Mouse (Mus musculus) CH12.LX (cell line): ENCODE results near the gene Hs3st3b1. TPM values are rescaled to one million over a fixed set of nuclear protein-coding genes. Genes with fewer than 3 reads are reported as not detected.

ENCODE experiments used
- DNase-seq: peaks from one replicate; pipeline ENCODE4 v3.0.0-alpha.2; 2013; ENCODE audit errors: extremely low read depth
- H3K27ac ChIP-seq: 2 replicates; pipeline ENCODE4 v1.5.1; 2012; ENCODE audit warnings: low read depth, mild to moderate bottlenecking, control low read depth, moderate library complexity; ENCODE audit not compliant: insufficient read depth
- H3K27me3 ChIP-seq: replicated peaks from 2 replicates; pipeline ENCODE3; 2012; ENCODE audit warnings: inconsistent platforms
- H3K36me3 ChIP-seq, 2 experiments: replicated peaks in 1 of 2; 2 replicates each; pipeline versions ENCODE3 to v1.6.1; 2012; ENCODE audit warnings: inconsistent platforms in 1 of 2, low read length in 1 of 2, mild to moderate bottlenecking in 1 of 2, mixed read lengths in 1 of 2, moderate library complexity in 1 of 2; ENCODE audit not compliant: control insufficient read depth in 1 of 2, insufficient read depth in 1 of 2
- H3K4me1 ChIP-seq, 2 experiments: 2 replicates each; pipeline ENCODE4 v1.6.1; 2012; ENCODE audit warnings: inconsistent platforms in 1 of 2, moderate library complexity in 1 of 2; ENCODE audit not compliant: insufficient read depth in 2 of 2, control insufficient read depth in 1 of 2
- H3K4me2 ChIP-seq: 2 replicates; pipeline ENCODE4 v1.6.1; 2012; ENCODE audit warnings: low read depth, mild to moderate bottlenecking, control low read depth; ENCODE audit not compliant: poor library complexity, insufficient read depth, severe bottlenecking
- H3K4me3 ChIP-seq, 3 experiments: fragments of 150-350 bp in 1 of 3; sonication (generic) in 1 of 3; replicated peaks in 1 of 3; 2 replicates each; pipeline versions ENCODE3 to v1.5.1; 2011 to 2012; ENCODE audit warnings: low read depth in 2 of 3, low read length in 2 of 3, mild to moderate bottlenecking in 2 of 3, moderate library complexity in 2 of 3, control low read depth in 1 of 3, improper control_type of control experiment in 1 of 3, inconsistent platforms in 1 of 3, mixed read lengths in 1 of 3; ENCODE audit not compliant: poor library complexity in 1 of 3
- H3K79me2 ChIP-seq: replicated peaks from 2 replicates; pipeline ENCODE4 v1.6.1; 2012; ENCODE audit warnings: mild to moderate bottlenecking, moderate library complexity; ENCODE audit not compliant: control insufficient read depth, poor library complexity, insufficient read depth, severe bottlenecking; ENCODE audit errors: extremely low read depth
- H3K9ac ChIP-seq: 2 replicates; pipeline ENCODE4 v1.6.1; 2012; ENCODE audit warnings: low read depth, mild to moderate bottlenecking, control low read depth, moderate library complexity; ENCODE audit not compliant: insufficient read depth
- H3K9me3 ChIP-seq: replicated peaks from 2 replicates; pipeline ENCODE3; 2012; ENCODE audit warnings: low read length, inconsistent platforms, mixed read lengths
- BHLHE40 ChIP-seq: IDR thresholded peaks from 2 replicates; pipeline ENCODE4 v1.6.1; 2011; ENCODE audit warnings: mild to moderate bottlenecking, low read depth, low read length, improper control_type of control experiment
- CHD1 ChIP-seq: IDR thresholded peaks from 2 replicates; pipeline ENCODE4 v1.6.1; 2012; ENCODE audit warnings: low read depth, low read length, improper control_type of control experiment, inconsistent platforms
- CHD2 ChIP-seq: IDR thresholded peaks from 2 replicates; pipeline ENCODE4 v1.6.1; 2011; ENCODE audit warnings: low read length, improper control_type of control experiment
- CTCF ChIP-seq, 2 experiments: IDR thresholded peaks in 1 of 2; conservative IDR thresholded peaks in 1 of 2; 2 replicates each; pipeline ENCODE4 v1.5.1; 2011 to 2012; ENCODE audit warnings: low read depth in 2 of 2, low read length in 2 of 2, improper control_type of control experiment in 1 of 2, inconsistent platforms in 1 of 2, mild to moderate bottlenecking in 1 of 2, moderate library complexity in 1 of 2
- ELF1 ChIP-seq: IDR thresholded peaks from 2 replicates; pipeline ENCODE4 v1.6.1; 2014; ENCODE audit warnings: low read depth, mild to moderate bottlenecking, inconsistent platforms, low read length, improper control_type of control experiment
- EP300 ChIP-seq: IDR thresholded peaks from 2 replicates; pipeline ENCODE4 v1.6.1; 2011; ENCODE audit warnings: low read length, improper control_type of control experiment
- ETS1 ChIP-seq: conservative IDR thresholded peaks from 2 replicates; pipeline ENCODE4 v1.6.1; 2012; ENCODE audit warnings: low read depth, mild to moderate bottlenecking, inconsistent platforms, low read length, improper control_type of control experiment, moderate library complexity
- GABPA ChIP-seq: IDR thresholded peaks from 2 replicates; pipeline ENCODE4 v1.6.1; 2012; ENCODE audit warnings: low read depth, low read length, improper control_type of control experiment, inconsistent platforms; ENCODE audit not compliant: insufficient replicate concordance
- JUN ChIP-seq: IDR thresholded peaks from 2 replicates; pipeline ENCODE4 v1.6.1; 2011; ENCODE audit warnings: low read depth, mild to moderate bottlenecking, low read length, improper control_type of control experiment, moderate library complexity; ENCODE audit not compliant: insufficient read depth
- JUND ChIP-seq: conservative IDR thresholded peaks from 2 replicates; pipeline ENCODE4 v1.6.1; 2011; ENCODE audit warnings: low read depth, low read length, improper control_type of control experiment
- KAT2A ChIP-seq: IDR thresholded peaks from 2 replicates; pipeline ENCODE4 v1.6.1; 2012; ENCODE audit warnings: low read length, improper control_type of control experiment, inconsistent platforms; ENCODE audit not compliant: insufficient replicate concordance
- MAFK ChIP-seq: IDR thresholded peaks from 2 replicates; pipeline ENCODE4 v1.6.1; 2011; ENCODE audit warnings: low read length, improper control_type of control experiment; ENCODE audit not compliant: insufficient replicate concordance
- MAX ChIP-seq: IDR thresholded peaks from 2 replicates; pipeline ENCODE4 v1.6.1; 2011; ENCODE audit warnings: low read length, improper control_type of control experiment
- MAZ ChIP-seq: IDR thresholded peaks from 2 replicates; pipeline ENCODE4 v1.6.1; 2012; ENCODE audit warnings: low read depth, mild to moderate bottlenecking, inconsistent platforms, low read length, improper control_type of control experiment, moderate library complexity
- MYC ChIP-seq: IDR thresholded peaks from 2 replicates; pipeline ENCODE4 v1.6.1; 2011; ENCODE audit warnings: low read depth, mild to moderate bottlenecking, improper control_type of control experiment, low read length
- NELFE ChIP-seq: IDR thresholded peaks from 2 replicates; pipeline ENCODE4 v1.6.1; 2011; ENCODE audit warnings: low read depth, low read length, improper control_type of control experiment
- NRF1 ChIP-seq: IDR thresholded peaks from 2 replicates; pipeline ENCODE4 v1.6.1; 2014; ENCODE audit warnings: low read depth, mild to moderate bottlenecking, inconsistent platforms, low read length, improper control_type of control experiment, moderate library complexity
- PAX5 ChIP-seq: IDR thresholded peaks from 2 replicates; pipeline ENCODE4 v1.6.1; 2012; ENCODE audit warnings: low read length, inconsistent platforms, mixed read lengths
- POLR2A ChIP-seq: IDR thresholded peaks from 2 replicates; pipeline ENCODE4 v1.6.1; 2011; ENCODE audit warnings: low read depth, mild to moderate bottlenecking, improper control_type of control experiment, low read length
- POLR2AphosphoS2 ChIP-seq: IDR thresholded peaks from 2 replicates; pipeline ENCODE4 v1.6.1; 2011; ENCODE audit warnings: low read depth, low read length, improper control_type of control experiment
- RAD21 ChIP-seq: IDR thresholded peaks from 2 replicates; pipeline ENCODE4 v1.6.1; 2011; ENCODE audit warnings: low read depth, mild to moderate bottlenecking, low read length, improper control_type of control experiment, moderate library complexity
- RCOR1 ChIP-seq: conservative IDR thresholded peaks from 2 replicates; pipeline ENCODE4 v1.6.1; 2012; ENCODE audit warnings: low read depth, mild to moderate bottlenecking, inconsistent platforms, low read length, improper control_type of control experiment
- SIN3A ChIP-seq: IDR thresholded peaks from 2 replicates; pipeline ENCODE4 v1.6.1; 2012; ENCODE audit warnings: low read length, improper control_type of control experiment, inconsistent platforms
- SMC3 ChIP-seq: IDR thresholded peaks from 2 replicates; pipeline ENCODE4 v1.6.1; 2011; ENCODE audit warnings: low read depth, low read length, improper control_type of control experiment
- TBP ChIP-seq: conservative IDR thresholded peaks from 2 replicates; pipeline ENCODE4 v1.6.1; 2011; ENCODE audit warnings: low read depth, low read length, improper control_type of control experiment
- UBTF ChIP-seq: IDR thresholded peaks from 2 replicates; pipeline ENCODE4 v1.6.1; 2012; ENCODE audit warnings: low read depth, mild to moderate bottlenecking, inconsistent platforms, low read length, improper control_type of control experiment, moderate library complexity
- USF2 ChIP-seq: conservative IDR thresholded peaks from 2 replicates; pipeline ENCODE4 v1.6.1; 2011; ENCODE audit warnings: low read depth, low read length, improper control_type of control experiment
- ZC3H11A ChIP-seq: IDR thresholded peaks from 2 replicates; pipeline ENCODE4 v1.6.1; 2012; ENCODE audit warnings: low read depth, mild to moderate bottlenecking, inconsistent platforms, low read length, improper control_type of control experiment
- ZMIZ1 ChIP-seq: IDR thresholded peaks from 2 replicates; pipeline ENCODE4 v1.6.1; 2012; ENCODE audit warnings: low read depth, mild to moderate bottlenecking, inconsistent platforms, low read length, improper control_type of control experiment
- ZNF384 ChIP-seq: IDR thresholded peaks from 2 replicates; pipeline ENCODE4 v1.6.1; 2012; ENCODE audit warnings: low read depth, low read length, improper control_type of control experiment, inconsistent platforms
- dilution Hi-C: fragments of 300-500 bp; cut with MboI; formaldehyde crosslinking; loops from 2 replicates; pipeline ENCODE4 v1.14.3; 2020; ENCODE audit warnings: low sequenced_read_pairs; ENCODE audit not compliant: extremely low pct_unique_long_range_greater_than_20kb, extremely low pct_ligation_motif_present
- in situ Hi-C: fragments of 300-500 bp; cut with MboI; formaldehyde crosslinking; loops from 3 replicates; pipeline ENCODE4 v1.14.3; 2019; ENCODE audit warnings: low sequenced_read_pairs, low pct_ligation_motif_present, low pct_unique_long_range_greater_than_20kb, mixed read lengths
- polyA plus RNA-seq: library from polyadenylated mRNA; unstranded; fragments of >175 nt; gene quantifications from 2 replicates; pipeline ENCODE4 v1.2.1, GENCODE M21; 2012; ENCODE audit warnings: low read depth; ENCODE audit not compliant: insufficient read length
- total RNA-seq, 2 experiments: library from RNA; depleted of rRNA; stranded (reverse); fragments of 300-350 nt in 1 of 2; fragments of >200 nt in 1 of 2; gene quantifications; 2 replicates each; pipeline ENCODE4 v1.2.3; 2012 to 2014

The Hs3st3b1 gene
- total and polyA plus RNA-seq, 3 experiments = 1.1 to 2.0 (median 2.0) TPM

- DNase-seq = no peak
- in situ Hi-C loops = no loop called here
- Histone ChIP-seq H3K4me3 (no peak overlapping the region), H3K4me1 (no peaks in the 10 kb centered on the region), H3K9me3 (no peaks in the 10 kb centered on the region), H3K36me3 (no peaks in the 10 kb centered on the region), H3K27ac (no peak overlapping the region), H3K79me2 (no peaks in the 10 kb centered on the region), H3K4me2 (no peak overlapping the region), H3K9ac (no peak overlapping the region), H3K27me3 (no peaks in the 10 kb centered on the region)
- dilution Hi-C loops = no loop called here
- TF ChIP-seq BHLHE40 (no peak), SMC3 (no peak), EP300 (no peak), RAD21 (no peak), ELF1 (no peak), SIN3A (no peak), MAFK (no peak), JUN (no peak), POLR2A (no peak), ZNF384 (no peak), GABPA (no peak), UBTF (no peak), NELFE (no peak), CHD2 (no peak), PAX5 (no peak), RCOR1 (no peak), ZC3H11A (no peak), KAT2A (no peak), MAZ (no peak), MYC (no peak)
These were observed 77.4 kb downstream of the Hs3st3b1 start for GRCm38 (mm10) chr11:63844701-63845100.

GRCm38 (mm10) chr11:63837526-63837925 is 84.6 kb downstream of the Hs3st3b1 start:
- Histone ChIP-seq H3K4me3 (no peak overlapping the region), H3K9ac (no peak overlapping the region), H3K79me2 (no peaks in the 10 kb centered on the region), H3K27me3 (no peaks in the 10 kb centered on the region), H3K4me2 (no peak overlapping the region), H3K4me1 (no peaks in the 10 kb centered on the region), H3K9me3 (peaks cover 1% of the 10 kb centered on the region), H3K27ac (no peak overlapping the region), H3K36me3 (no peaks in the 10 kb centered on the region)
- dilution Hi-C loops = no loop called here
- no peak for DNase-seq
- TF ChIP-seq JUN (no peak), RCOR1 (no peak), TBP (no peak), ELF1 (no peak), ZC3H11A (no peak), ZMIZ1 (no peak), UBTF (no peak), CHD1 (no peak), JUND (no peak), USF2 (no peak), MAX (no peak), CTCF (conservative IDR thresholded peaks at IDR 0.05 in 1 of 2, IDR thresholded peaks at IDR 0.05 in 1 of 2; ENCODE audit: low read depth in 2 of 2, low read length in 2 of 2) (no peak), ETS1 (no peak), POLR2AphosphoS2 (no peak), NELFE (no peak), BHLHE40 (no peak), POLR2A (no peak), NRF1 (no peak)
- TF ChIP-seq, all 38 proteins: peak for 0
- in situ Hi-C loops = no loop called here
